Mouse (Mus musculus): Measurements from ENCODE around the gene Foxc2. TPM values are rescaled to one million over a fixed set of nuclear protein-coding genes. Genes with fewer than 3 reads are reported as not detected.
A peak's percentile ranks its signal among the peaks of the same experiment; 100 is the strongest.

Gene Foxc2
- polyA plus RNA-seq, 2 experiments, result 0.06 TPM

DNA sequence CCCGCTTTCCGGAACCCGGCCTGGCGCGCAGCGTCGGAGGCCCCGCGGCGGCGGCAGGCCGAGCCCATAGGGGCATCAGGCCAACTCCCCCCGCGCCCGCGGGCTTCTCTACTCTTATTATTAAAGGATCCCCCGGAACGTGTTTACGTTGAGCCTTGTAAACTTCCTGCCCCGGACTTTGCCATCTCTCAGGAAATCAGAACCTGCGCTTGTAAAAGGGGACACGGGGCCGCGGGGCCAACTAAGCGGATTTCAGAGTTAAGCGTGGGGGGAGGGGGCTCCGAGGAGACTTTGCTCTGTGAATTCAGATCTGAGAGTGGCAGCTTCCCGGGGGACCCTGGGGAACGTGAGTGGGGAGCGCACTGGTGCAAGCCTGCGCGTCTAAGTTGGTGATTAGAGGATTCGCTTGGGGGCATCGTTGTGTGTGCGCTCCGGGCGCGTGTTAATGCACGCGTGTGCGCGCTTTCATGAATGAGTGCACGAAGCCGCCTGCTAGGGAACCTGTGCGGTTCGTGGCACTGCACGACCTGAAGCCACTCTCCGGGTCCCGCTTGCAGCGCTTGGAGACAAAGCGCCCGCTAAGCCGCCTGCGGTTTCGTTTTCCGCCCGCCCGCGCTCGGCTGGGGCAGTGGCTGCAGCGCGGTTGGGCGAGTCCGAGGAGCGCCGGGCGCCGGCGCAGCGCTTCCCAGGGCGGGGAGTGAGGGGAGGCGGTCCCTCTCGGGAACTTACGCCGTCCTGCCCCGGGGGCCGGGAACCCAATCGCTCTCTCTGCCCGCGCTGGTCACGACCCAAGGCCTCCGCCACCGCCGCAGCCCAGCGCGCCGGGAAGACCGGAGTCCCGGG is 32.7 kb upstream of the Foxc2 start:
- TF ChIP-seq EP300 (IDR thresholded peaks at IDR 0.05; ENCODE audit: low read depth) (no peak), CTCF (IDR thresholded peaks at IDR 0.05; ENCODE audit: low read depth) (no peak)
- H3K4me3 ChIP-seq (ENCODE audit: insufficient read depth in 1 of 2, low read depth in 2 of 2, low read length in 2 of 2), result peak overlapping the region; percentile 33 to 34
- no peaks in the 10 kb centered on the region for H3K4me1 ChIP-seq (replicated peaks; ENCODE audit: control insufficient read depth in 2 of 2, insufficient read depth in 2 of 2, low read length in 1 of 2)
- no peak overlapping the region for H3K9ac ChIP-seq (replicated peaks)
- H3K4me2 ChIP-seq (ENCODE audit: low read depth), result peak overlapping the region; percentile 51
- H3K27ac ChIP-seq, result no peak overlapping the region
- DNase-seq (ENCODE audit: low read depth in 3 of 3, low spot score in 3 of 3) (no peak), ATAC-seq (ENCODE audit: insufficient read depth) (peak; percentile 45; the same call in 1 of the 2 replicates)
- peaks cover 99% of the 10 kb centered on the region for H3K27me3 ChIP-seq (ENCODE audit: control insufficient read depth, insufficient read depth, low read length)
- under 1% methylated on average over 89 of the region's 89 CpGs for WGBS (ENCODE audit: insufficient replicate concordance)
- H3K36me3 ChIP-seq (replicated peaks; ENCODE audit: control insufficient read depth, insufficient read depth, low read depth), result no peaks in the 10 kb centered on the region
- H3K9me3 ChIP-seq (ENCODE audit: control insufficient read depth, low read length), result no peaks in the 10 kb centered on the region

DNA sequence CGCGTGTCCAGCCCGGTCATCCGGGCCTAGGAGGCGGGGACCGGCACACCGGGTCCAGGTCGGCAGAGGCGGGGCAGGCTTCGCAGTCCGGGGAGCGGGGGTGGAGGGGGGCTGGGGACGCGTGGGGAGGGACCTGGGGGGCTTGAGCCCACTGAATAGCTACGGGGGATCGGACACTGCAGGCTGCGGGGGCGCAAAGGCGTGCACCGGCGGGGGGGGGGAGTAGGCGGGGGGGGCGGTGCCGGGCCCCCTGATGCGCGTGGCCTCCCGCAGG is 32.1 kb upstream of the Foxc2 start:
- under 1% methylated on average over 17 of the region's 27 CpGs for whole genome bisulfite sequencing (ENCODE audit: insufficient replicate concordance)
- Histone ChIP-seq H3K4me3 (ENCODE audit: insufficient read depth in 1 of 2, low read depth in 2 of 2, low read length in 2 of 2) (peak overlapping the region; percentile 33 to 34; a peak in 3 of 4 replicates), H3K27ac (no peak overlapping the region), H3K36me3 (replicated peaks; ENCODE audit: control insufficient read depth, insufficient read depth, low read depth) (no peaks in the 10 kb centered on the region), H3K9ac (replicated peaks) (no peak overlapping the region), H3K9me3 (ENCODE audit: control insufficient read depth, low read length) (no peaks in the 10 kb centered on the region), H3K27me3 (ENCODE audit: control insufficient read depth, insufficient read depth, low read length) (peaks cover 100% of the 10 kb centered on the region), H3K4me1 (replicated peaks; ENCODE audit: control insufficient read depth in 2 of 2, insufficient read depth in 2 of 2, low read length in 1 of 2) (no peaks in the 10 kb centered on the region), H3K4me2 (ENCODE audit: low read depth) (peak overlapping the region; percentile 51)
- DNase-seq (ENCODE audit: low read depth in 3 of 3, low spot score in 3 of 3) (no peak), ATAC-seq (ENCODE audit: insufficient read depth) (no peak)
- TF ChIP-seq CTCF (IDR thresholded peaks at IDR 0.05; ENCODE audit: low read depth), result no peak
- no peak for TF ChIP-seq EP300 (IDR thresholded peaks at IDR 0.05; ENCODE audit: low read depth)

DNA sequence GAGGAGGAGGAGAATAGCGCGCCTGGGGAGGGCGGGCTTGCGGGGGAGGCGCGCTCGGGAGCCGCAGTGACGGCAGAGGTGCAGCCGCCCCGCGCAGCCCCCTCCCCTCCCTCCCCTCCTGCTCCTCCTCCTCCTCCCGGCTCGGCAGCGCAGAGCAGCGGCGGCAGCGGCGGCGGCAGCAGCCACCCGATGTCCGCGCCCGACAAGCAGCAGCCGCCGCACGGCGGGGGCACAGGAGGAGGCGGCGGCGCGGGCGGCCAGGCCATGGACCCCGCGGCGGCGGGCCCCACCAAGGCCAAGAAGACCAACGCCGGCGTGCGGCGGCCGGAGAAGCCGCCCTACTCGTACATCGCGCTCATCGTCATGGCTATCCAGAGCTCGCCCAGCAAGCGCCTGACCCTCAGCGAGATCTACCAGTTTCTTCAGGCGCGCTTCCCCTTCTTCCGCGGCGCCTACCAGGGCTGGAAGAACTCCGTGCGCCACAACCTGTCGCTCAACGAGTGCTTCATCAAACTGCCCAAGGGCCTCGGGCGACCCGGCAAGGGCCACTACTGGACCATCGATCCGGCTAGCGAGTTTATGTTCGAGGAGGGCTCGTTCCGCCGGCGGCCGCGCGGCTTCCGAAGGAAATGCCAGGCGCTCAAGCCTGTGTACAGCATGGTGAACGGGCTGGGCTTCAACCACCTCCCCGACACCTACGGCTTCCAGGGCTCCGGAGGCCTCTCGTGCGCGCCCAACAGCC is 31.6 kb upstream of the Foxc2 start, which contains the start of gene Foxf1:
TSS of gene Foxf1 (plus strand) at position 177 of the 742 bp plus-strand sequence.
- Histone ChIP-seq H3K9ac (replicated peaks) (no peak within 1 kb of the TSS), H3K4me3 (ENCODE audit: insufficient read depth in 1 of 2, low read depth in 2 of 2, low read length in 2 of 2) (peak within 1 kb of the TSS; percentile 33 to 34)

DNA sequence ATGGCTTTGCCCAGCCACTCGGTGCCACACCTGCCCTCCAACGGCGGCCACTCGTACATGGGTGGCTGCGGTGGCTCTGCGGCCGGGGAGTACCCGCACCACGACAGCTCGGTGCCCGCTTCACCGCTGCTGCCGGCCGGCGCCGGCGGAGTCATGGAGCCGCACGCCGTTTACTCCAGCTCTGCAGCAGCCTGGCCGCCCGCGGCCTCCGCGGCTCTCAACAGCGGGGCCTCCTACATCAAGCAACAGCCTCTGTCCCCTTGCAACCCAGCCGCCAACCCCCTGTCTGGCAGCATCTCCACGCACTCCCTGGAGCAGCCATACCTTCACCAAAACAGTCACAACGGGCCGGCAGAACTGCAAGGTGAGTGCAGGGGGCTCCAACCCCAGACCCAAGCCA is 31.0 kb upstream of the Foxc2 start:
- H3K4me1 ChIP-seq (replicated peaks; ENCODE audit: control insufficient read depth in 2 of 2, insufficient read depth in 2 of 2, low read length in 1 of 2), result no peaks in the 10 kb centered on the region
- WGBS (ENCODE audit: insufficient replicate concordance), result 5% methylated on average over 30 of the region's 30 CpGs

More for the DNA sequence above, 31.6 kb upstream of the Foxc2 start, which contains the start of gene Foxf1:
- no peaks in the 10 kb centered on the region for H3K4me1 ChIP-seq (replicated peaks; ENCODE audit: control insufficient read depth in 2 of 2, insufficient read depth in 2 of 2, low read length in 1 of 2)
- H3K27me3 ChIP-seq (ENCODE audit: control insufficient read depth, insufficient read depth, low read length), result peaks cover 100% of the 10 kb centered on the region
- no peak within 1 kb of the TSS for H3K27ac ChIP-seq
- H3K4me2 ChIP-seq (ENCODE audit: low read depth), result peak within 1 kb of the TSS; percentile 51
- TF ChIP-seq CTCF (IDR thresholded peaks at IDR 0.05; ENCODE audit: low read depth) (no peak), EP300 (IDR thresholded peaks at IDR 0.05; ENCODE audit: low read depth) (no peak)
- no peaks in the 10 kb centered on the region for H3K9me3 ChIP-seq (ENCODE audit: control insufficient read depth, low read length)
- H3K36me3 ChIP-seq (replicated peaks; ENCODE audit: control insufficient read depth, insufficient read depth, low read depth), result no peaks in the 10 kb centered on the region
- 1% methylated on average over 61 of the region's 83 CpGs for WGBS (ENCODE audit: insufficient replicate concordance)
- no peak for DNase-seq (ENCODE audit: low read depth in 3 of 3, low spot score in 3 of 3)
- no peak for ATAC-seq (ENCODE audit: insufficient read depth)

DNA sequence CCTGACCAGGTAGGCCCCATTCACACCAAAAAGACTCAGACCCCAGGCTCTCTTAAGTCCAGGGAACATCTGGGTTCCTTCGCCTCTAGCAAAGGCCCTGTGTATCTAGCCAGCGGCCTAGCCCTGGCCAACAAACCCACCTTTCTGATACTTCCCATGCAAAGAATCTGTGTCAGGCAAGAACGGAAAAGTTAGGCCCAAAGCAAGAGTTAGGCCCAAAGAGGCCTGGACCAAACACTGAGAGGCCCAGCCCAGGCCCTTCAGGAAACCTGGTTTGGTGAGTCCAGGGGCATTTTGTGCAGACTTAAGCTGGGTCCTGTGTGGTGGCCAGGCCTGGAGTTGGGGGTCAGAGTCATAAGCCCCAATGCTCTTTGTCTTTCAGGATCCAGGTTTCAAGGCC is 30.4 kb upstream of the Foxc2 start:
- ATAC-seq (ENCODE audit: insufficient read depth), result no peak
- TF ChIP-seq EP300 (IDR thresholded peaks at IDR 0.05; ENCODE audit: low read depth) (no peak), CTCF (IDR thresholded peaks at IDR 0.05; ENCODE audit: low read depth) (no peak)
- no peak overlapping the region for H3K4me2 ChIP-seq (ENCODE audit: low read depth)
- H3K9me3 ChIP-seq (ENCODE audit: control insufficient read depth, low read length), result no peaks in the 10 kb centered on the region
- H3K36me3 ChIP-seq (replicated peaks; ENCODE audit: control insufficient read depth, insufficient read depth, low read depth), result no peaks in the 10 kb centered on the region
- WGBS (ENCODE audit: insufficient replicate concordance), result 51% methylated on average over 3 of the region's 3 CpGs
- H3K4me3 ChIP-seq (ENCODE audit: insufficient read depth in 1 of 2, low read depth in 2 of 2, low read length in 2 of 2), result peak overlapping the region; percentile 31 to 34; a peak in 3 of 4 replicates
- H3K27ac ChIP-seq, result no peak overlapping the region
- H3K9ac ChIP-seq (replicated peaks), result no peak overlapping the region
- H3K4me1 ChIP-seq (replicated peaks; ENCODE audit: control insufficient read depth in 2 of 2, insufficient read depth in 2 of 2, low read length in 1 of 2), result no peaks in the 10 kb centered on the region
- DNase-seq (ENCODE audit: low read depth in 3 of 3, low spot score in 3 of 3), result no peak
- peaks cover 100% of the 10 kb centered on the region for H3K27me3 ChIP-seq (ENCODE audit: control insufficient read depth, insufficient read depth, low read length)

More for the DNA sequence above, 31.0 kb upstream of the Foxc2 start:
- ATAC-seq (ENCODE audit: insufficient read depth) (no peak), DNase-seq (ENCODE audit: low read depth in 3 of 3, low spot score in 3 of 3) (no peak)
- Histone ChIP-seq H3K27ac (no peak overlapping the region), H3K9ac (replicated peaks) (no peak overlapping the region), H3K9me3 (ENCODE audit: control insufficient read depth, low read length) (no peaks in the 10 kb centered on the region), H3K27me3 (ENCODE audit: control insufficient read depth, insufficient read depth, low read length) (peaks cover 100% of the 10 kb centered on the region), H3K4me3 (ENCODE audit: insufficient read depth in 1 of 2, low read depth in 2 of 2, low read length in 2 of 2) (peak overlapping the region; percentile 31 to 34), H3K4me2 (ENCODE audit: low read depth) (no peak overlapping the region), H3K36me3 (replicated peaks; ENCODE audit: control insufficient read depth, insufficient read depth, low read depth) (no peaks in the 10 kb centered on the region)
- TF ChIP-seq EP300 (IDR thresholded peaks at IDR 0.05; ENCODE audit: low read depth) (no peak), CTCF (IDR thresholded peaks at IDR 0.05; ENCODE audit: low read depth) (no peak)
